Mouse (Mus musculus) ovary, postnatal 36 days (tissue): ENCODE measurements around the gene Nell2.

Experiments
- DNase-seq: peaks from one replicate; pipeline ENCODE4 v3.0.0; 2022; ENCODE audit warnings: low spot score, mixed read lengths

Nell2 gene

DNA sequence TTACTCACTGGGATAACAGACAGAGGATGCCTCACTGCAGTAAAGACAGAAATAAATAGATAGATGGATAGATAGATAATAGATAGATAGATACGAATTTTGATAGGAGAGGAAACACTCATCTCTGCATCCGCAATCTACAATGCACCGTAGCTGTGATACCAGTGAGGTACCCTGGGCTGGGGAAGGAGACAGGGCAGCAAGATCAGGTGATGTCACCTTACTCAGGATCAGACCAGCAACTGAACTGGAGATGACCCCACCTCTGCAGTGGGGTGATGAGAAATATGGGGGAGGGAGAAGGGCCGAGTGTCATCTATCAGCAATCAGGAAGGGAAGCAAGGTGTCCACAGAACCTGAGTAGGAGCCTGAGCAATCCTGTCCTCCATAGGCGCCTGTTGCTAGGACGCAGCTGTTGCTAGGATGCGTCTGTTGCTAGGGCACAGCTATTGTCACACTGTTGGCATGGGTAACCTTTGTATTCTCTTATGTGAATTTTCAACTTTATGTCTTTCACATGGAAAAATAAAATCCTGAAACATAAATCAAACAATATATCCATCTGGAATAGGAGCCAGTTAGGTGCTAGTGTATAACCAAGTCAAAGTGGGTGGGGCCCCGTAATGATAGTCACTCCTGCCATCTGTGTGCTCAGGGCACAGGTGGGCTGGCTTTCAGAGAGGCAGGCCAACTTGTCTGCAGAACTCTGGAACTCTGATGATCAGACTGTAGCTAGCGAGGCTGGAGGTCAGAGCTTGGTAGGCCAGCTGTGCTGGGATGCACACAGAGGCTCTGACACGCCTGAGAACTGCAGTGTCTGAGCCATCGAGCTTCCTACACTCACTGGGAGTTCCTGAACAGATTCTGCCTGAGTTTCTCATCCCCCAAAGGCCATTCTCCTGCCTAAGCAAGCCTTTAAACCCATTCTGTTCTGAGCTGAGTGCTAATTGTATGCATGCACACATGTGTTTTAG, 193.7 kb downstream of the Nell2 start:
- no peak for DNase-seq

DNA sequence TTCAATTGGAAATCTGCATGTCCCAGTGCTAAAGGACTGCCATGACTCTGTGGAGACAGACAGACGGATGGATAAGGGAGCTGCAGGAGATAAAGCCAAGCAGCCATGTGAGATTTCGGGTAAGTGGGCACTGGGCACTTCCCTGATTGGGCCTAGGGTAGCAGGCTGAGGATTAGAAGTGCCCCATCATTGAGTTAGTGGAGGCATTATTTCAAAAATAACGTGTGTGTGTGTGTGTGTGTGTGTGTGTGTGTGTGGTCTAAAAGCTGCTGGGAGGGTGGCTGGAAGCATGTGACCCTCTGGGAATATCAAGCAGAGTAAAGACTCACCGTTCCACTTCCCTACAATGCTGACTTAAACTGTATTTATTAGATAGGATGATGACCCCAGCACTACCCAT, 195.1 kb downstream of the Nell2 start:
- DNase-seq = no peak

DNA sequence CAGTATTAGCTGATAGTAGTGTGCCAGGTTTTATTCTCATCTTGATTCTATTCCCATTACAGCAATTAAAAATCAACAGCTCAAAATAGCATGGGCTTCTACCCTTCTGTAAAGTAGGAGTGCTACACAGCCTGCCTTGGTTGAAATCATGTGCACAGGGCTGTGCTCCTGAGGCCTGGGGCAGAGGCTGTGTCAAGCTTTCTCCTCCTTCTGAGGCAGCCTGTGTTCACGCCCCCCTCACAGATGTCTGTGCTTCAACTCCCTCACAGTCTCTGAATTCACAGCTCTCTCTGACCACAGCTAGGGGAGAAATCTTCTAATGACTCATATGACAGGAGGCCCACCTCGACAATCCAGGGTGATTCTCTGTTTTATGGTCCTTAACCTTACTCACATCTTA, 197.4 kb downstream of the Nell2 start:
- no peak for DNase-seq

DNA sequence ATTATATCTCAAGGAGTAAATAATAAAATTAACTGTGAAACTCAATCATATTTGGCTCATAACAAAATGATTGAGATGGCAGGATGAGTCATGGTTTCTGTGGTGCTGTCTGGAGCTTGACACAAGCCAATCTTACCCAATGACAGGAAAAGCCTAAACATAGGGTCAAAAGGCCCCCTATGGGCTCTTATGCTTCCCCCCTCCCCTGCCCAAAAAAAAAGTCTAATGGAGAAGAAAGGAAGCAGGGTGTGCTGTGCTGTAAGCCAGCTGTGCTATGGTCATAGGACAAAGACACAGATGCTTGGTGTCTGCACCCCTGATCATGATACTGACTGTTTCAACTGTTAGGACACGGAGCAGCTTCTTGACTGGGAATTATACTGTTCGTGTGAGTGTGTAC, 205.6 kb downstream of the Nell2 start:
- no peak for DNase-seq

DNA sequence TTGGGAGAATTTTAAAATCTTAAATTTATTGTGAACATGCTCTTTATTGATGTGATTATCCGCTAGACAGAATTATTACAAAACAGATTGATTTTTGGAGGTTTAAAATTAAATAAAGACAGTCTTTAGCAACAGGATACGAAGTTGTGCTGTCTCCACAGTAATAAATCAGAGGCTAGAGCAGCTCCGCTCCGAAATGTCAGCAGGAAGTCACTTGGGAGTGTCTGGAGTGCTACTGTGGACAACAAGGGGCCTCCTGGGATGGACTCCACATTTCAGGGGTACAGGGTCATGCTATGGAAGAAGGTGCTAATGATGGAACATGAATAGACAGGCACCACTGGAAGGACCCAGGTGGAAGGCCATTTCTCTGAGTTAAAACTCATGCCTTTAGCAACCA, 211.7 kb downstream of the Nell2 start:
- no peak for DNase-seq

DNA sequence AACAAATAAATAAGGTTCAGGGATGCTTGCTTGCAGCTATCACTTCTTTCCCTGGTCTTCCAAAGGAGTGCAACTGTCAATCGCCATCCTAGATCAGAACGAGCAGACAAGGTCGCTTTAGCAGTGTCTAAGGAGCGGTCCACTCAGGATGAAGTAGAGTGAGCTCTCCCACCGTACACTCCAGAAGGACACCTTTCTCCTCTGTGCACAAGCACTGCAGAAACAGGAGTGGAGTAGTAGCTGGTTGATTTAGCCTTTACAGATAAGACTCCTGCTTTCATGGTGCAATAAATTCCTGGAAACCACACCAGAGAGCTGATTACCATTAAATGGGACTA, 213.6 kb downstream of the Nell2 start:
- DNase-seq = no peak

DNA sequence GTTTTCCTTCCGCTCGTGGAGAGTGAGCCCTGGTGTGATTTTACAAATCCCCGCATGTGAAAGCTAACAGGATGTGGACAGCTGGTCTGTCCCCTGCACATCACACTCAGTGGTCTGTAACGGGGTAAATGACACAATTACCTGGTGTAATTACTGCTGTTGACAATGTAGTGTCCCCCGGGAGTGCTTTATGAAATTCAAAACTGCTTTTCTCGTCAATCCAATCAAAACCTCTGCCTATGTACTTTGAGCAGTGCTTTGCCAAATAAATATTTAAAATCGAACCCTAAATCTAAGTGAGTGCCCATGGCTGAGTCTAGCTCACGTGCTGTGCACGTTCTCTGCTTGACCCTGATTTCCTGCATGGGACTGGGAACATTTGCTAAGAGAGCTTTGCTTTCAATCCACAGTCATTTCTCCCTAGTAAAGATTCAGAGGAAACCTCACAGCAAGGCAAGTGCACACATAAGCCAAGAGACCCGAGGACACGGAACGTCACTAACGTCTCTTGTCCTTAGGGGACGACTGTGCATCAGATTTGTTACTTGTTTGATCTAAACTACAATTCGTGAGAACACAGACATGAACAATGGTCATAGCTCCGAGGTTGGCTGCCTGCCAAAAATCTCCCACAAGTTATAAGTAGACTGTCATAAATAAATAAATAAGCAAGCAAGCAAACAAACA, 214.1 kb downstream of the Nell2 start:
- DNase-seq = no peak

DNA sequence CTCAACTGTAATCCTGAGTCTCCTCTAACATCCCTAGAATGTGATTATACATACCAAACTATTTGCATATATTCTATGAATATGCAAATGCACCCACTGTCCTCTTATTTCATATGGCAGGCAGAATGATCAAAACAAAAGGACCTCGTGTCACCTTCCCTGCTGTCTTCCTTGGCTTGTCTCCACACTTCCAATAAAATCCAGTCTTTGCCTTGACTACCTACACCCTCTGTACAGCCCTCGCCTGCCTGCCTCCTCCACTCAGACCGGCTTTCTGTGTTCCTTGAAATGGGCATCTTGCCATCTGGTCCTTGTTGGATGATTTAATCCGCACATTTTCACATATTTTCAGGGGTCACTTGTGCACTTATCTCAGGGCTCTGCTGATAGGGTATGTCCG, 215.1 kb downstream of the Nell2 start:
- no peak for DNase-seq

DNA sequence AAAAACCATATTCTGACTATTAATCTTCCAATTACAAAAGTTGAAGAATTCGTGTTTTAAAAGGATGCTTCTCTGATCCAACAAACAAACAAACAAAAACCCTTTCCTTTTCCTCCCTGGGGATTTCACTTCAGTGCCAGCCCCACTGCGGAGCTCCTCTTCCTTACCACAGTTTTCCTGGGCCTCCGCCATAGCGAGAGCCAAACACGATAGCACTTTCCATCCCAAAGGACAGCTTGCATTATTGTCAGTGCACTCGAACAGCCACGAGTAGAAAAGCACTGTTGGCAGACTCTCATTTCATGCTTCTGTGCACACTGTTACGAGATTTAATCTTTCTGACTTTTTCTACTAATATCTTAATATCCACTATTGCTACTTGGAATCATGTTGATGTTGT, 224.3 kb downstream of the Nell2 start:
- no peak for DNase-seq

DNA sequence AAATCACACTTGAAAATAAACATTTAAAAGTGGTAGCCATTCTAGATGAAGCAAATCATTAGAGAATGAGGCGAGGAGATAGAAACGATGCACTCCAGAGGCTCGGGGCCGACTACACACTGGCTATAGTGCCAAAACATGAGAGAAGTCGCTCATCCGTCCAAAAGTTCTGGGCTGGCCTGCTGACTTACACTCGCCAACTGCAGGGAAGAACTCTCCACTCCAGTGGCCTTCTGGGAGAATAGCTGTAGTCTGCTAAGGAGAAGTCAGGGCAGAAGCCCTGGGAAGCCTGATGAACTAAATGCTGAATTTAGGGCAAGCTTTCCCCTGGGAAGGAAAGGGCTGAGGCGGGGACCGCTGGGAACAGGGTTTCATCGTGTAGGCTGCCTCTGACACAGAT, 231.8 kb downstream of the Nell2 start:
- no peak for DNase-seq

DNA sequence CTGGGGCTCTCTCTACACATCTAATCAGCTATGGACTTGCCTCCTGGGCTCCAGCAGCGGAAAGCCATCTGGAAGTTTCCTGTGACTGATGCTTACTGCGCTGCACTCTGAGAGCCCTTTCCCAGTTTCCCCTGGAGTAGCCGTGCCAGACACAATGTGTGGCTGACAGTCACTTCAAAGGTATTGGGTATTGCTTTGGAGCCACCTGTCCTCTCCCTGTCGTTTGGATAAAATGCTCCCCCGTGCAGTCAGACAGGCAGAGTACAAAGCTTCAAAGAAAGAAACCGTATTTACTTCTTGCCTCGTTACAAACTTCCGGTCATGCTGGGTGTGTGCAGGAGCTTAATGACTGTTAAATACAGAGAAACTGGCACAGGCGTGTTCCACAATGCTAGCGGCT, 239.3 kb downstream of the Nell2 start:
- DNase-seq = no peak

DNA sequence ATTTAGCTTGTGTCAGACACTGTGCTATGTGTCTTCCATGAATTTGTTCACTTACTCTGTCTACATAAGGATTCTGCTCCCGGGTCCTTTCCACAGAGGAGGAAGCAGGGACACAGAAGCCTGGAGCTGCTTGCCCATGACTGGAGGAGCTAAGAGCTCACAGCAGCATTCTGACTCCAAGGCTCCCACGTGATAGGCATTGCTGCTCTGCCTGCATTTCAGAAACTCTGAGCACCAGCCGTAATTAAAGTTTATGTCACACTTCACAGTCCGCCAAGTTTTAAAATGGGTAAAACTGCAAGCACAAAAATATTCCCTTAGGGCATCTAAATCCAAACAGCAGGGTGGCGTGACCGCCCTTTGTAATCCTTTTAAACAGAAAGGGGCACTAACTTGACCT, 243.2 kb downstream of the Nell2 start:
- no peak for DNase-seq

DNA sequence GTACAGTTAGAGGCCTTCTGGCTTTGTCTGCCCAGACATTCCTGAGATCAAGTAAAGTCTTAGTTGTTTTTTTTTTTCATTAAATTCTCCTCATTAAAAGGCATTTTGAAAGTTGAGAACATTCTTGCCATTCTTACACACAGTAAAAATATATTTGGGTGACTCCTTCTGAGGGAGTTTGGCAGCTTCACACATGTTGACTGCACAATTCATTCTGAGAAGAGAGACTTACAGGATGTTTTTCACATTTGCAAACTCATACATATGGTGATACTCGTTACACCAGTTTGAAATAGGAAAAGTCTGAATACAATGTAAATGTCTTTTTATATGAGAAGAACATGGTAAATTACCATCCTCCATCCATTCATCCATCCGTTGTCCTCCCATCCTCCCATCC, 247.4 kb downstream of the Nell2 start:
- DNase-seq = no peak

DNA sequence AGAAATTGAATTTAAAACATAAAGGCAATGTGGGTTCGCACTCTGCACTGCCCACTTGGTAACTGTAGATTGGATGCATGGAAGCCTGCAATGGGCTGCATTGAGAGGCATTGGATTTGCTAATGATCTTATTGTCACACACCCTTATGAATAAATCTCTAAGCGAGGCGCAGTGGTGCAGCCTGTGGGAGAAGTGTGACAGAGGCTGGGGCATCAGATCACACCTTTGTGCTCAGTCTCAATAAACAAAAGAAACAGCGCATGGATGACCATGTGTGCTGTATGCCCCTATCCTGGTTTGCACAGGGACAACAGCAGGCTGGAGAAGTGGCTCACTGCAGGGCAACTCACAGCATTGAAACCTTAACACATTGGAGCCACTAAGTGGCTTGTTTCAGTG, 250.4 kb downstream of the Nell2 start:
- no peak for DNase-seq

DNA sequence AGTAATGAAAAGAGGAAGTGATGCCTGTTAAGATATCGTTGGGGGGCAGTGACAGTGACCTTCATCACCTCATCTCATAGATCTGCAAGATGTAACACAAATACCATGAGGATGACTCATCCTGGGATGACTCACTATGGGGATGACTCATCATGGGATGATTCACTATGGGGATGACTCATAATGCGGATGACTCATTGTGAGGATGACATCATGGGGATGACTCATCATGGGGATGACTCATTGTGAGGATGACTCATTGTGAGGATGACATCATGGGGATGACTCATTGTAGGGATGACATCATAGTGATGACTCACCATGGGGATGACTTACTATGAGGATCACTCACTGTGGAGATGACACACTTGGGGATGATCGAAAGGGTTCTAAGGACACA, 251.8 kb downstream of the Nell2 start:
- no peak for DNase-seq

DNA sequence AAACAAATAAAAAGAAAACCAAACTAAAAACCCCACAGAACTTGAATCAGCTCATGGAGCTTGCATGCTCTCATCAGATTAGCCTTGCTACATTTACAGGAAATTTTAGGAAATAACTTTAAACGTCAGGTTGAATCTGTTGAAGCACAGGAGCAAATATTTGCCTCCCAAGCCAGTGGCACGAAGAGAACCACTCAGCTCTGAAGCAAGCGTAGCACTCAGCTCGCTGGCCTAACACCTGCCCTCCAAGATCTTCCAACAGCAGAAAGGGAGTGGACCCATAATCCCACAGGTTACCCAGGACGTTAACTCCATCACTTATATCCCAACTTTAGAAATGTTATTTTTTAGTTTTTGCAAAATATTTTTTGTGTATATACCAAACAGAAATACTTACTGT, 252.8 kb downstream of the Nell2 start:
- no peak for DNase-seq

DNA sequence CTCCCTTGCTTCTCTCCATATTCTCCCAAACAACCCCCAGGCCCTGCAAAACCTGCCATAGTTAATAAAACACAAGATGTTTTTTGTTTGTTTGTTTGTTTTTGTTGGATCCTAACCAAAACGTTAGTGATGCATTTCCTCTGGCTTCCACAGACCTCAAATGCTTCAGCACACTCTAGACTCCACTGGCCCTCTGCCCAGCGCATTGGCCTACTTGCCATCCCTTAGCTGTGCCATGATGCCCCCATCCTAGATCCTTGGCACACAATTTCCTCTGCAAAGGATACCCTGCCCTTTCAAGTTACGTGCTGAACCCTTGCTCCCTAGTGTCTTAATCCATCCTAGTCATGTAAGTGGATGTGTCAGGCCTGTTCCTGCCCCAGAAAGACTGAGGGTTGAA, 255.1 kb downstream of the Nell2 start:
- no peak for DNase-seq

DNA sequence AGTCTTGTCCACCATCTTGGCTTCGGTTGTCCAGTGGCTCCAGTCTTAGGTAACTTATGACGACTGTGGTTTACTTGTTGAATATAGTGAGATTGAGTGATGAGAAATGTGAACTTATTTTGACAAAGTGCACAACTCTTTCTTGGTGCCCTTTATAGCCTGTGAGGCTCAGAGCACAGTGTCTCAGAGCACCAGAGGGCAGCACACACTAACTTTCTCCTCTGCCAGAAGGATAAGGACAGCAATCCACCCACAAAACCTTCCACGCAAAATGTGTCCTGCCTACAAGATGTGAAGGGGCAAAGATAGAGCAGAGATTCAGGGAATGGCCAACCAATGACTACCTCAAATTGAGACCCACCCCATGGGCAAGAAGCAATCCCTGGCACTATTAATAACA, 256.2 kb downstream of the Nell2 start:
- DNase-seq = no peak

DNA sequence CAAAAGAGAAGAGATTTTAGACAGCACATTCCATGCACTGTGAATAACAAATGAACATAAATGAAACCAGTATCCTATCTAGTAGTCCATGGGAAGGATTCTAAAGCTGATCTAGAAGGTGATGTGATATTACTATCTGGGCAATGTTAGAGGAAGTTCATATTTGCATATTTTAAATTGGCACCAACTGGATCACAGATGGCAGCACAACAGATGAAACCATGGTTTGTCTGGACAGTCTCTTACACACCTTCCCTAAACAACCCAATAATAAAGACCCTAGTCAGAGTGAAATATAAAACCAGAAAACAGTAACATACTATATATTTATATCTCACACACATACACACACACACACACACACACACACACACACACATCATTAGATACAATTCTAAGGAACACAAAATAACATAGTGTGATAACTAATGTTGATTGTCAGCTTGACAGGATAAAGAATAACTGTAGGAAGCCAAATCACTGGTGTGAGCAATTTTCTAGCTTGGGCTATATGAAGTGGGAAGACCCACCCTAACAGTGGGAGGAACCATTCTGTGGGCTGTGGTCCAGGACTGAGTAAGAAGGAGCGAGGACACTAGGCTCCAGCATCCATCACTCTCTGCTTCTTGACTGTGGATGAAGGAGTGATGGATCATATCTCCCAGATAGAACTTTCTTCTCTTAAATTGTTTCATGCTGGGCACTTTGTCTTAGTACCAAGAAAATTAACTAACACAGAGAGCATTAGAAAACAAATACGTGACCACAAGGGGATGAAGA, 268.5 kb downstream of the Nell2 start:
- no peak for DNase-seq

DNA sequence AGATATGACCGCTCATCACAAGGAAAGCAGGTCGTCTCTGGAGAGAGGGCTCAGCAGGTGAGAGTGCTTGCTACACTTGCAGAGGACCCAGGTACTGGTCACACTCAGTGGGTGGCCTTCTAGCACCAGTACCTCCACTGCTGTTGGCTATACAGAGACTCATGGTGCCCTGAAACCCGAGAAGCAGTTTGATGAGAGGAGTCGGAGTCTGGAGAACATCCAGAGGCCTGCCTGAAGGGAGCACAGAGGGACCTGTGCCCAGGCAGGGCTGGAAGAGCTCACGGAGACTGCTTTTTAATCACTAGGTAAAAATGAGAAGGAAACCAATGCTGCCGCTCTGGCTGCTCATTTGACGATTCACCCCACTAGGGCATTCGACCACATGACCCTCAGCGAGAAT, 271.2 kb downstream of the Nell2 start:
- no peak for DNase-seq

DNA sequence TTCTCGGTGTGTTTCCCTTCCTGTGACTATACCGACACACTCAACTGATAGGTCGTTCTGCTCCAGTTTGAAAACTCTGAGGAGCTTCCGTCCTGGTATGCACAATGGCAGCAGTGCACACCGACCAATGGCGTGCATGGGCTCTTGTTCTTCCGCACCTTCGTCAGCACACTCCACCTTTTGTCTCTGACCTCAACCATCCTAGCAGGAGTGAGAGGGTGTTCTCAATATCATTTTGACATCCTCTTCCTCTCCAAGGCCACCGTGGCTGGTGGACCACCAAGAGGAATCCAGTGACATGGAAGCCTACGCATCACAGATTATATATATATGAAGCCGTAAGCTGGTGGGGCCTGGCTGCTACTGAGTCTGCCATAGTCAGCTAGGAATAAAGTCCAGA, 282.8 kb downstream of the Nell2 start:
- no peak for DNase-seq

DNA sequence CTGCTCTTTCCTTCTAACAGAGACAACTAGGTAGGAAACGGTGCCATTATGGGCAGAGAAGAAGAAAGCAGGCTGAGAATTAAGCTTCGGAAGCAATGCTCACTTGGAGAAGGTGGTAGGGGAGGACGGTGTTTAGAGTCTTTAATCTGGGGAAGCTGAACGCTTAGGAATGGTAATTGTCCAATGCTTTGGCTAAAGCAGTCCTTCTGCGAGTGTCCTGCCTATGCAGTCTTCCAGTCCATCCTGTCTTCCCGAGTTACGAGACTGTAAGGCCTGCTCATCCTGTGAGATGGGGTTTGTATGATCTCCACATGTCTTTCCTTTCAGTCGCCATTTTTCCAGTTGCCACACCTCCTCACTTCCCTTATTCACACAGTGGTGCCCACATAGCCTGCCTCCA, 284.5 kb downstream of the Nell2 start:
- no peak for DNase-seq

DNA sequence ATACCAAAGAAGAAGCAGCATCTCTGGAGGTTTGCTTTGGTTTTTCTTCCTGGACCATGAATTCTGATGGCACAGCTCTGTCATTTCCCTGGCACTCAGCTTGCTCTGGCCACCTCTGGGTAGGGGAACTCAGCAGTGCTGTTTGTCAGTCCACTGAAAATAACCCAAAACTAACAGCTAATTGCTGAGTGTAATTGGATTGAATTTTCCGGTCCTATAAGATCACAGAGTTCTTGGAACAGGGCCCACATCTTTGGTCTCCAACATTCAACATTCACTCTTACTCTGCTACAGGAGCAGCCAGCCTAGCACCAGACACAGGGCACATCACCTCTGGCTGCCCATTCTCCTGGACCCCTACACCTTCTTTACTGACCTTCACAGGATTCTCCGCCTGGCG, 287.2 kb downstream of the Nell2 start:
- DNase-seq = no peak
